Mouse (Mus musculus) olfactory bulb, adult 2 months (tissue): ENCODE results near the gene Nt5m.
"Not testable (repeated sequence)": the region's sequence is repeated elsewhere in the genome, so short reads cannot be mapped to it uniquely, and the experiment has no call there.

Experiments
- CTCF ChIP-seq: fragments of 200-500 bp; IDR thresholded peaks from 2 replicates; pipeline ENCODE4 v1.5.1; 2012; ENCODE audit warnings: low read depth, mild to moderate bottlenecking, low read length, moderate library complexity; ENCODE audit not compliant: insufficient read depth
- POLR2A ChIP-seq: fragments of 200-500 bp; IDR thresholded peaks from 2 replicates; pipeline ENCODE4 v1.6.1; 2012; ENCODE audit warnings: mild to moderate bottlenecking, low read depth, low read length, moderate library complexity; ENCODE audit not compliant: insufficient read depth

DNA sequence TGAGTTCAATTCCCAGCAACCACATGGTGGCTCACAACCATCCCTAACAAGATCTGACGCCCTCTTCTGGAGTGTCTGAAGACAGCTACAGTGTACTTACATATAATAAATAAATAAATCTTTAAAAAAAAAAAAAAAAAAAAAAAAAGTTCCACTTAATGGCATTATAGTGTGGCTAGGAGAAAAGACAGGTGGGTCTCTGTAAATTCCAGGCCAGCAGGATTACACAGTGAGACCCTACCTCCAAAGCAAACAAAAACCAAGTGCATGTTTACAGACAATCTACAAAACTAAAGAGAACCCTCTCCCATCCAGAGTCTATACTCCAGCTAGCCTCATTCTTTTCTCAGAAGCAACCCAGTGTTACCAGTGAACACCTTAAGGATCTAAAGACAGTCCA lies 1.5 kb upstream of the Nt5m start:
- not testable (repeated sequence) for TF ChIP-seq CTCF, POLR2A
